14 mouse cellular contexts compared by ENCODE assay signal in genomic region chr3:21544456-21544855, GRCm38 (mm10).
DNase-seq lines count a peak whose midpoint lies in the region; ATAC-seq lines count a peak whose summit lies in the region.
"Had no signal": no experiment of that assay in that cellular context is flagged by ENCODE, and none has a peak within 500 bp of the region (broad histone marks: within the 10 kb centered on the region; RNA-seq: fewer than 3 reads in every experiment).

No protein-coding gene starts in this region.

- no peaks in the 10 kb centered on the region for H3K9me3 ChIP-seq in forebrain, embryonic 13.5 days (replicated peaks)
- H3K9me3 ChIP-seq in forebrain, embryonic 11.5 days (ENCODE audit: control insufficient read depth, low read length), result no peaks in the 10 kb centered on the region
- H3K9me3 ChIP-seq: liver, embryonic 13.5 days had no signal

- H3K4me2 ChIP-seq in forebrain, embryonic 13.5 days, result no peak overlapping the region
- no peak overlapping the region for H3K4me2 ChIP-seq in forebrain, embryonic 11.5 days (ENCODE audit: low read depth, low read length, severe bottlenecking)
- H3K4me2 ChIP-seq: liver, embryonic 13.5 days had no signal

- 45% methylated on average over 2 of the region's 2 CpGs for WGBS in forebrain, embryonic 13.5 days
- WGBS in forebrain, embryonic 11.5 days, result 56% methylated on average over 2 of the region's 2 CpGs

- H3K27me3 ChIP-seq in forebrain, embryonic 13.5 days, result no peaks in the 10 kb centered on the region
- no peaks in the 10 kb centered on the region for H3K27me3 ChIP-seq in forebrain, embryonic 11.5 days (ENCODE audit: control insufficient read depth, insufficient read depth, low read length)
- H3K27me3 ChIP-seq: liver, embryonic 13.5 days had no signal

- no peak overlapping the region for H3K27ac ChIP-seq in forebrain, embryonic 13.5 days
- H3K27ac ChIP-seq in forebrain, embryonic 11.5 days (ENCODE audit: low read depth, low read length), result no peak overlapping the region
- H3K27ac ChIP-seq: kidney, postnatal 0 days; liver, embryonic 13.5 days had no signal

- ATAC-seq in forebrain, embryonic 13.5 days, result peak; percentile 63
- ATAC-seq in forebrain, embryonic 11.5 days (replicated peaks; ENCODE audit: low FRiP score), result no peak
- ATAC-seq in megakaryocyte-erythroid progenitor cell, adult 5-6 weeks (replicated peaks; ENCODE audit: low FRiP score, low TSS enrichment, poor library complexity, severe bottlenecking), result no peak

- no peak overlapping the region for H3K9ac ChIP-seq in forebrain, embryonic 13.5 days
- no peak overlapping the region for H3K9ac ChIP-seq in forebrain, embryonic 11.5 days (ENCODE audit: low read length)
- H3K9ac ChIP-seq: liver, embryonic 13.5 days had no signal

- H3K4me1 ChIP-seq in forebrain, embryonic 13.5 days, result no peaks in the 10 kb centered on the region
- H3K4me1 ChIP-seq in forebrain, embryonic 11.5 days (replicated peaks; ENCODE audit: control insufficient read depth, insufficient read depth, low read length), result 0 out of 2 replicates have a peak, but pooled peaks cover 3% of the 10 kb centered on the region
- H3K4me1 ChIP-seq: liver, embryonic 13.5 days had no signal

- H3K4me3 ChIP-seq in forebrain, embryonic 13.5 days, result no peak overlapping the region
- no peak overlapping the region for H3K4me3 ChIP-seq in forebrain, embryonic 11.5 days (ENCODE audit: low read depth, low read length)
- H3K4me3 ChIP-seq: liver, embryonic 13.5 days had no signal

- H3K36me3 ChIP-seq in forebrain, embryonic 13.5 days (ENCODE audit: poor library complexity, severe bottlenecking), result no peaks in the 10 kb centered on the region
- no peaks in the 10 kb centered on the region for H3K36me3 ChIP-seq in forebrain, embryonic 11.5 days (ENCODE audit: control insufficient read depth, insufficient read depth, low read length)
- H3K36me3 ChIP-seq: liver, embryonic 13.5 days had no signal

- DNase-seq in forebrain, embryonic 11.5 days (ENCODE audit: low spot score), result no peak
- peak; percentile 63 to 68 for DNase-seq in right cerebral cortex, adult 2 months (ENCODE audit: low spot score in 2 of 2)
- DNase-seq in right cerebral cortex, postnatal 4 days, result no peak
- peak; percentile 71 to 73 for DNase-seq in left cerebral cortex, adult 9 months (ENCODE audit: low spot score in 2 of 2)
- DNase-seq in kidney, adult 18-20 months, result no peak
- DNase-seq in heart, adult 9 months (ENCODE audit: low spot score in 2 of 2), result no peak
- DNase-seq: B cell, adult 2 months; cerebellum, postnatal 36 days; heart, postnatal 10 days; layer of hippocampus, postnatal 36 days; liver, embryonic 13.5 days had no signal

Comparison
In these comparisons a context has a peak if more than half of its experiments do, and no peak if none do; other contexts are left out.
1. DNase-seq: peak in right cerebral cortex, adult 2 months (2 of 2) and left cerebral cortex, adult 9 months (2 of 2); none in forebrain, embryonic 11.5 days (single experiment), right cerebral cortex, postnatal 4 days (single experiment), kidney, adult 18-20 months (single experiment) and heart, adult 9 months (0 of 2).